Mouse (Mus musculus): ENCODE results near the gene Gm6337.
"Not testable (repeated sequence)": the region's sequence is repeated elsewhere in the genome, so short reads cannot be mapped to it uniquely, and the experiment has no call there.

Gene Gm6337

DNA sequence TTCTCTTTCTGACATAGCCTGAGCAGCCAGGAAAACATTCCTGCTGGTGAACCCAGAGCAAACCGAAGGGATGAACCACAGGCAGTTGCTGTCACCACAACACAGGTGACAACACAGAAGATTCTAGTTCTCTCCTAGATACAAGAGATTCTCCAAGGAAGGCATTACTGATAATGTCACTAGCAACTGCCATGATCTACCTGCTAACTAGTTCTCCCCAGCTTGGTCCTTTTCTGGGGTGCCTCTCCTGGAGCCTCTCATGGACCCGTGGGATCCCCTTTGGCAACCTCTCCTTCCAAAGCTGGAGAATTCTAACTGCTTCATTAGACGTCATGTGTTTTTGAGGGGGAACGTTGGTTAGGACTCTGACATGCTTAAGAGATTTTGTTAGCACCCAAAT lies at the start of gene Gm6337:
Gene Gm6337, minus strand, starts transcription at position 101 of the 400 bp plus-strand sequence.
- DNase-seq = not testable (repeated sequence)

DNA sequence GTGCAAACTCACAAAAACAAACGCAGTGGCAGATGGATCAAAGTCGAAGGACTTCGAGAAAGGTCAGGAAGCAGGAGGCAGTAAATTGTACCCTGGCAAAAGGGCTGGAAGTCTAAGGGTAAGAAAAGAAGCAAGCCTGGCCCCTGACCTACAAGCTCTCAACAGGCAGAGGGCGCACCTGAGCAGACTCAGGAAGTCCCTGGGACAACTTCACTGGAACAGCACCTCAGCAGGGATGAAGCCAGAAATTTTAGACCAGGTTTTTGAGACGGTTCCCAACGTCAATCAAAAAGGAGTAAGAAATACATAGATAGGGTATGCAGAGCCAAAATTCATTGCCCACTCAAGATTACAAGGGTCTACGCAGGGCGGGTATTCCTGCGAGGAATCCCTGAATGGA lies 49.4 kb upstream of the Gm6337 start:
- not testable (repeated sequence) for DNase-seq

DNA sequence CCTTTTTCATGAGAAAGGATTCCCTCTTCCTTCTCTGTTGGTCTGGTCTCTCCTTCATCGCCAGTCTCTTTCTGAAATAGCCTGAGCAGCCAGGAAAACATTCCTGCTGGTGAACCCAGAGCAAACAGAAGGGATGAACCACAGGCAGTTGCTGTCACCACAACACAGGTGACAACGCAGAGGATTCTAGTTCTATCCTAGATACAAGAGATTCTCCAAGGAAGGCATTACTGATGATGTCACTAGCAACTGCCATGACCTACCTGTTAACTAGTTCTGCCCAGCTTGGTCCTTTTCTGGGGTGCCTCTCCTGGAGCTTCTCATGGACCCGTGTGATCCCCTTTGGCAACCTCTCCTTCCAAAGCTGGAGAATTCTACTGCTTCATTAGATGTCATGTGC lies 35.8 kb upstream of the Gm6337 start, which contains the start of gene Gm8206:
Gene Gm8206, minus strand, starts transcription at position 101 of the 400 bp plus-strand sequence.
- DNase-seq = not testable (repeated sequence)

Measured in liver (tissue).